Mouse (Mus musculus): Measurements from ENCODE around the gene Cope.

Cope gene

DNA sequence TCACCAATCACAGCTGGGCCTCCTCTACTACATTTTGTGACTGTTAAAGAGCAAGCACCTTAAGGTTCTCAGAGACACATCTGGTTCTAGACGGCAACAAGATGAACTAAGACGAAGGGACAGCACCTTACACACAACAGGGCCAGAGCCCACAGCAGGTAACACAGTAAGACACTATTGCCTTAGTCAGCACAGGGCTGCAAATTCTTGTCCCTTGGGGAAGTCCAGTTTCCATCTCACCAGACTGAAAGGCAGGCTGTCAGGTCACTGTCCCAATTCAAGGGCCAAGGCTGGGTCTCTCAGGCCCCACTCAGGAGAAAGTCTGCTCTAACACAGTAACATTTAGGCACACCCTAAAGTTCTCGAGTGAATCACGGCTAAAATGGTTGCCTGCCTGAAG, 45.1 kb downstream of the Cope start:
- DNase-seq (ENCODE audit: low spot score in 2 of 2): no peak

DNA sequence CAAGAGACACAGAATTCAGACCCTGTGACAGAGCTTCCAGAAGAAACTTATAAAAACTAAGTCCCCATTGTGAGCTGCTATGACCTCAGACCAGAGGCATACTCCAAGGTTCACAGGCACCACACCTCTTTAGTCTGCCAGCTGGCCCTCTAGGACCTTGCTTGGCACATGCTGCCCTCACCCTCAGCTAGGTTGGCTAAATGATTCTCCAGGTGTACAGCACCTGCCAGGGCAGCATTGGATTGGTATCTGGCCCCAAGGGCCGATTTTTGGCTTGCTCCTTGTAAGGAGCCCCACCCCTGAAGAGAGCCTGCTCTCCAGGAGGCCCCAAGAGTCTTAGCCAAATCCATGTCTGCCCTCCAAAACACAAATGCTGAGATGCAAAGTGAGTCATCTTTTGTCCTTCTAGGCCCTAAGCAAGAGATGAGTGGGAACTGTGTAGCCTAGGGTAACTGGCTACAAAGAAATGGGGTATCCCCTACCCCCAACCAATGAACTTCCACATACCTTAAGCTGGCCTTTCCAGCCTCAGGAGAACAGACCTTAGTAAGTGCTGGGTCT, 45.6 kb downstream of the Cope start:
- DNase-seq (ENCODE audit: low spot score in 2 of 2): no peak

DNA sequence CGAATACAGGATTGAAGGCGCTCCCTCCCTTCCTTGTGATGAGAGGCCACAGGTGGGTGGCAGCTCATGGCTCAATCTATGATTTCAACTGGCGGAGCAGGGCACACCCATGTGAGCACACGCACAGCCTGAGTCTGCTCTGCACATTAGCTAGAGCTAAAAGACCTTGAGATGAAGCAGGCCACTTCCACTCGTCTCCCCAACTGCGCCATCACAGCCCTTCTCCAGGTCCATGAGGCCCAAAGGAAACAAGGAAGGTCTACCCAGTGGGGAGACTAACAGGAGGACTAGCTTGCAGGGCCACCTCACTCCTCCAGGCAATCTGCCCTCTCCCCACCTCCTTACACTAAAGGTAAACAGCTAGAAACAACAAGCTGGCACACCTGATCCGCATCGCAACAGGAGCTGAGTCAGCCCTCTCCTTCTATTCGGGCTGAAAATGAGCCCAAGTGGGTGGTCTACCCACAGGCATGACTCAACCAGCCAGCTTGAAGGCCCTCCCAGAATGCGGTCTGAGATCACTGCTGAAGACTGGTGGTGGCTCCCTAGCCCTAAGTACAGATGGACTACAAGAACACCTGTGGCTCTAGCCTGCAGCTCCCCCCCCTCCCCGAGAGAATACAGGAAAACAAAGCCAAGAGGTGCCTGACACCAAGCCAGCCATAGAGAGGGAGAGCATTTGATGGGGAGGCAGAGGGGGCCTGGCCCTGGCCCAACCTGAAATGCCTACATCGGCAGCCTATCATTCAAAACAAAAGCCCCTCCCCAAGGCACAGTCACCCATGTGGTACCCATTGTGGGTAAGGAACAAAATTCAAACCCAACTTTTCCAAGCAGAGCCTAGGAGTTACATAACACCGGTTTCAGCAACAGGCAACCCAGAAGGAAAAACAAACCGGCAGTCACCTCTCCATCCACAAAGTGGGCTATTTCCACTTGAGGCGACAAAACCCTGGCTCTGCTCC, 49.0 kb downstream of the Cope start:
- no peak for DNase-seq (ENCODE audit: low spot score in 2 of 2)

DNA sequence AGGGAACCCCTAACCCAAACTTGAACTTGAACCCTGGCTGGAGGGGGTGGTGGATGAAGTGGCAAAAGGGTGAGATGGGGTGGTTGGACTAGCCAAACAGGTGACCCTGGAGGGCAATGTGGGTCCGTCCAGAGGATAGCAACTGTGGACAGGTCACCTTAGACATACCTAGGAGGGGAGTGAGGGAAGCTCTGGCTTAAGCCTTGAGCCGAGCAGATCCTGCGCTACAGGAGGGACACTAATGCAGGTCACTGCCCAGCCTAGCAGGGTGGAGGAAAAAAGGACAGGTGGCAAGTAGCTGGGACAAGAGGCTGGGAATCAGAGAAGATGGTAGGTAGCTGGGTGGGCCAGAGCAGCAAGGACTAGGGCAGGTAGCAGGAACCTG, 49.7 kb downstream of the Cope start:
- no peak for DNase-seq (ENCODE audit: low spot score in 2 of 2)

DNA sequence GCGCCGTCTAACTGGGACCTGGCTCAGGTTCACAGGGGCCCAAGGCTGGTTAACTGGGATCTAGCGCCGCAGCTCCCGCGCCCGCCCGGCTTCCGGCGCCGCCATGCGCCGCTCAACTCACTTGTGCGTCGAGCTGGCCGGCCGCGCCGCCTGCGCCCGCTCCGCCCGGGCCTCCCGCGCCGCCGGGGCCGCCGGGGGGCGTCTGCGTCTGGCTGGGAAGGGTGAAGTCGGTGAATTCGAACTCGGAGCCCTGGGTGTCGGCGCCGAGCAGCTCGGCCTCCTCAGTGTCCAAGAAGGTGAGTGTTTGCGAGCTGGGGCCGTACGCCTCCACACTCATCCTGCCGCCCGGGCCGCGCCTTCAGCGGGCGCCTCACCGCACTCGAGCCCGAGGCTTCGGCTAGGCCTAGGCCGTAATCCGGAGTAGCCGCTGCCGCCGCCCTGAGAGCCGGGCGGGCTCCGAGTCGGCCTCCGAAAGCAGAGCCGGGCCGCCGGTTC, 50.4 kb downstream of the Cope start:
- DNase-seq (ENCODE audit: low spot score in 2 of 2): no peak

DNA sequence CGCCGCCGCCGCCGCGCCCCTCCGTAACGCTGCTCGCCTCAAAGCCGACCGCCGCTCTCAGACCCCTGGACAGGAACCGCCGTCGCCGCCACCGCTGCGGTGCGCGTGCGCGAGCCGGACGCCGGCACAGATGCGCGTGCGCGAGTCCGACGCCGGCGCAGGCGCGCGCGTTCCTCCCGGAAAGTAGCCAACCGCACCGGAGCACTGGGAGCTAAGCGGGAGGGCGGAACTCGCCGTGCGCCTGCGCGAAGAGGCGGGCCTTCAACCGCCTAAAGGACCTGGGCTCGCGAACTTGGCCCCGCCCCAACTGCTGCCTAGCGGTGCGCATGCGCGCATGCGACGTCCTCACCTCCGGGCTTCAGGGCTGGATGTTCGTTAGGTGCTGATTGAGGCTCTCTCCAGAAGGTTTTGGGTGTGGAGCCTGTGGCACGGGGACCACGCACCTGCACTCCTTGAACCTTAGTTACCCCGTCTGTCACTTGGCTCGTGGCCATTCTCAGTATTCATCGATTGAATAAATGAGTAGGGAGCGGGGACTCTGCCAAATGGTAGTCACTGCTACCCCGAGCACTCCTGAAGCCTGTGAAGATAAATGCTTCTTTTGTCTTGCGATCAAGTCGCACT, 51.0 kb downstream of the Cope start, which contains the start of gene Upf1:
Upf1 (minus strand) TSS at position 85 of the 624 bp plus-strand sequence.
- DNase-seq (ENCODE audit: low spot score in 2 of 2): peak; percentile 94 to 99

DNA sequence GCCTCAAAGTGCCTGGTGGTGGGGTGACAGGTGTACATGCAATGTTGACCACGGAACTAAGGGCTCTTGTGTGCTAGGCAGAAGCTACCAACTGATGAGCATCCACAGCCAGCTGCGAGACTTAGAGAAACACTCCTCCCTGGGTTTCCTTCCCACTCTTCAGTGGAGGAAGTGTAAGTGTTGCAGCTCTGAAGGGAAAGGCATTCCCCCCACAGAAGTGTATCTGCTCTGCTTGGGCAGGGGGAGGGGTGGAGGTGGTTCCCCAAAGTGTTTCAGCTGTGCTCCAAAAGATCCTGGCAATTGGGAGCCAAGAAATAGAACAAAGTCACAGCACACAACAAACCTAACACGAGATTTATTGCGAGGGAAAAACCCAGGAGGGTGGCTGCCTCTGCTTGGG, 51.7 kb downstream of the Cope start:
- no peak for DNase-seq (ENCODE audit: low spot score in 2 of 2)

DNA sequence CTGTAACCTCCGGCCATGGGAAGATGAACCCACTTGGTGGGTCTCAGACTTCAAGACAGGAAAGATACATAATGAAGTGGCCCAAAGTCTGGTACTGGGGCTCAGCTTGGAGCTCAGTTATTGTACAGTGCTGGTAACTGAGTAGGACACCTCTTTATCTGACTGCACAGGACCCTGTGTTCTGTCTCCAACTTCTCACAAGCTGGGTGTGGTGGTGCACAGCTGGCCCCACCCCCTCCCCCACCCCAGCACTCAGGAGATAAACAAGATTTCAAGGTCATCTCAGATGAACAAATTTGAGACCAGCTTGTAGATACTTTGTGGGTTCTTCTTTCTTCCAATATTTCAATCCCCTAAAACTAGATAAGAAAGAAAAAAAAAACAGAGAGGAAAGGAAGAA, 53.8 kb downstream of the Cope start:
- no peak for DNase-seq (ENCODE audit: low spot score in 2 of 2)

DNA sequence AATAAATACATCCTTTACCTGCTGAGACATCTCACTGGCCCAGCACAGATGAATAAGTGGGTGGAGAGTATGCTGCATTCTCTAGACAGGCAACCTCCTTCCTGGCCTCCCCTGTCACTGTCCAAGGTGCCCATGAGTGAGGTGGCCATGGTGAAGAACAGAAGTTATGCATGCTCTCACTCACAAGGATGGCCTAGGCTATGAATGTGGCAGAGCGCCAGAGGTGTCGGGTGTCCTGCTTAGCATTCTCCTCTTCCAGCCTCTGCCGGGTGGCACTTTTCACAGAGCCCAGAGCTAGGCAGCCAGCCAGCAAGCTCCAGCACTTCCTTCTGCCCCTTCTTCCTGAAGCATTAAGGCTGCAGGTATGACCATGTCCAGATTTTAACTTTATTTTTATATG, 57.1 kb downstream of the Cope start:
- no peak for DNase-seq (ENCODE audit: low spot score in 2 of 2)

DNA sequence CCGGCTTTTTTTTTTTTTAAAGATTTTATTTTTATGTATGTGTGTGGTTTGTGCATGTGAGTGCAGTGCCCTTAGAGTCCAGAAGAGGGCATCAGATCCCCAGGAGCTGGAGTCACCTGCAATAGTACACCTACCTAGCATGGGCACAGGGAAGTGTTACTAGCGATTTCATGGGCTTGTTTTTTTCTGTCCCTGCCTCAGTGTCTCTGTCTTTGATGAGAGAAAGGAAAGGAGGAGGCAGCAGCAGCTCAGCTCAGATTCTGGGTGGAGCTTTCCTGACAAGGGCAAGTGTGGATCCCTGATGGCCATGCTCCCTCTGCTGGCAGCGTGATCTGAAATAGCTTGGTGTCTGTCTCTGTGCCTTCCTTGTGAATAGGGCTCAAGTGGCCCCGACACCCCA, 58.5 kb downstream of the Cope start:
- no peak for DNase-seq (ENCODE audit: low spot score in 2 of 2)

DNA sequence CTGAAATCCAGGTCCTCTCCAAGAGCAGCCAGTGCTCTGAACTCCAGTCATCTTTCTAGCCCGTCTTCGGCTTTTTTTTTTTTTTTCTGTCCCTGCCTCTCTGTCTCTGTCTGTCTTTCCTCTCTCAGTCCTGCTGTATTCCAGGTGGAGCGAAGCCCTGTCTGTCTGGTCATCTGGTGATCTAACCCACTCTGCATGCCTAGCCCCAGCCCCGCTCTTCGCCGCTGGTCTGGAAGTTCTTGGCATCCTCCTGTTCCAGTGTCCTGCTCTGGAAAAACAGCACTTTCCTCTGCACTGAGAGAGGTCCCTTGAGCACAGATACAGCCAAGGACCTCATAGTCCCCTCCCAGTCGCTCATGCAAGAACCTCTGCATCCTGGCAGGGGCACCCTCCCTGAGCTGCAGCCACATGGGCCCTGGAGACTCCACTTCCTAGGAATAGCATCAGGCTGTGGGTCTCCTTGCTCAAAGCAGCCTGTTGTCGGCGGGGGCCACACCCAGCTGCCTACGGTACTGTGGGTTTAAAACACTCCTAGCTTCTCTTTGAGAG, 59.2 kb downstream of the Cope start:
- DNase-seq (ENCODE audit: low spot score in 2 of 2): no peak
